Mouse (Mus musculus) intestine, embryonic 16.5 days (tissue): ENCODE results near the gene Serpina7. TPM values are rescaled to one million over a fixed set of nuclear protein-coding genes. Genes with fewer than 3 reads are reported as not detected.

Experiments used
- ATAC-seq: fragments of 200-750 bp; cut with Nextera tagmentation; 2 replicates; pipeline ENCODE4 v1.8.0; 2017; ENCODE audit warnings: moderate TSS enrichment, moderate library complexity
- H3K27ac ChIP-seq: fragments of 300-500 bp; sonication (generic); 2 replicates; pipeline ENCODE4 v1.5.1; 2014; ENCODE audit warnings: mild to moderate bottlenecking, low read length
- H3K27me3 ChIP-seq: fragments of 300-500 bp; sonication (generic); replicated peaks from 2 replicates; pipeline ENCODE4 v1.6.1; 2014; ENCODE audit warnings: low read length, control low read depth, mixed read lengths; ENCODE audit not compliant: control insufficient read depth, insufficient read depth
- H3K36me3 ChIP-seq: fragments of 300-500 bp; sonication (generic); 2 replicates; pipeline ENCODE4 v1.6.1; 2014; ENCODE audit warnings: low read length, control low read depth; ENCODE audit not compliant: control insufficient read depth, insufficient read depth
- H3K4me1 ChIP-seq: fragments of 300-500 bp; sonication (generic); 2 replicates; pipeline ENCODE4 v1.6.1; 2014; ENCODE audit warnings: low read length, control low read depth, mixed read lengths; ENCODE audit not compliant: control insufficient read depth, insufficient read depth
- H3K4me2 ChIP-seq: fragments of 300-500 bp; sonication (generic); 2 replicates; pipeline ENCODE4 v1.6.1; 2014; ENCODE audit warnings: low read depth, low read length, control low read depth
- H3K4me3 ChIP-seq: fragments of 300-500 bp; sonication (generic); 2 replicates; pipeline ENCODE4 v1.5.1; 2014; ENCODE audit warnings: mild to moderate bottlenecking, low read length
- H3K9ac ChIP-seq: fragments of 300-500 bp; sonication (generic); 2 replicates; pipeline ENCODE4 v1.6.1; 2014; ENCODE audit warnings: low read depth, low read length
- H3K9me3 ChIP-seq: fragments of 300-500 bp; sonication (generic); 2 replicates; pipeline ENCODE4 v1.6.1; 2016; ENCODE audit warnings: low read length, control low read depth; ENCODE audit not compliant: control insufficient read depth
- WGBS: fragments of 180-500 bp; shearing (Covaris S2); extraction: QIAGEN DNeasy Blood & Tissue Kit; methylation state at CpG from one replicate; pipeline ENCODE4 v1.1.7; 2014; 5-methylcytosine and 5-hydroxymethylcytosine counted together
- polyA plus RNA-seq: library from polyadenylated mRNA; unstranded; fragments of >200 nt; fragmentation: Nextera tagmentation; extraction: Ambion mirVana; gene quantifications from 2 replicates; pipeline ENCODE4 v1.2.1, GENCODE M21; 2015

Gene Serpina7
- polyA plus RNA-seq: 0.05 and 0.17 TPM in 2 replicates

- H3K4me1 ChIP-seq: no peaks in the 10 kb centered on the region
- no peak within 1 kb of the TSS for H3K4me2 ChIP-seq
- H3K27me3 ChIP-seq: no peaks in the 10 kb centered on the region
- no peak within 1 kb of the TSS for H3K4me3 ChIP-seq
- H3K27ac ChIP-seq: no peak within 1 kb of the TSS
- ATAC-seq: no peak
- H3K9me3 ChIP-seq: no peaks in the 10 kb centered on the region
- H3K9ac ChIP-seq: no peak within 1 kb of the TSS
- H3K36me3 ChIP-seq: no peaks in the 10 kb centered on the region
Observed at GRCm38 (mm10) chrX:139085077-139085476, at the start of gene Serpina7. Gene Serpina7, minus strand, starts transcription at chrX:139085236.

DNA sequence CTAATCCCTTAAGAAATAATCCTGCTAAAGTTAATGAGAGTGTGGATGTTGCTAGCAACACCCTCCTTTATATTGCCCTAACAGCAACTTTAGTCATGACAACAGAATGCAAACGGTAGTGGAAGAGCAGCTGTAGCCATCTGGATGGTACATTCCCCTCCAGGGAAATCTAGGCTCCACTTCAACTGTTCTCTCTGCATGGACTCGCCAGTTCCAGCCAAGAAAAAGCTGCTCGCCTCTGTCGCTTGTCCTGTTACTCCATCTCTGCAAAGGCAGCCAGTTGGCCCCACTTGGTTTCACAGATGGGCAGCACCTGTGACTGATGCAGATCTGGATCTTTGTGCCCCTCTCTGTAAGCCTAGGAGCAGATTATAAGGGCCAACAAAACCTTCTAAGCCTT, 49.0 kb upstream of the Serpina7 start:
- Histone ChIP-seq H3K9ac (no peak overlapping the region), H3K4me3 (no peak overlapping the region), H3K27ac (no peak overlapping the region), H3K9me3 (no peaks in the 10 kb centered on the region), H3K27me3 (no peaks in the 10 kb centered on the region), H3K4me2 (no peak overlapping the region), H3K4me1 (no peaks in the 10 kb centered on the region), H3K36me3 (no peaks in the 10 kb centered on the region)
- WGBS: 48% methylated on average over 4 of the region's 4 CpGs
- no peak for ATAC-seq

- no peaks in the 10 kb centered on the region for H3K36me3 ChIP-seq
- no peak overlapping the region for H3K9ac ChIP-seq
- no peaks in the 10 kb centered on the region for H3K4me1 ChIP-seq
- no peak for ATAC-seq
- H3K4me3 ChIP-seq: no peak overlapping the region
- no peak overlapping the region for H3K27ac ChIP-seq
- 63% methylated on average over 1 of the region's 1 CpGs for WGBS
- no peaks in the 10 kb centered on the region for H3K9me3 ChIP-seq
- H3K4me2 ChIP-seq: no peak overlapping the region
- H3K27me3 ChIP-seq: no peaks in the 10 kb centered on the region
Observed at GRCm38 (mm10) chrX:139097197-139097596, 12.2 kb upstream of the Serpina7 start.

- Histone ChIP-seq H3K4me3 (no peak within 1 kb of the TSS), H3K4me2 (no peak within 1 kb of the TSS), H3K36me3 (no peaks in the 10 kb centered on the region), H3K9me3 (no peaks in the 10 kb centered on the region), H3K4me1 (no peaks in the 10 kb centered on the region), H3K27ac (no peak within 1 kb of the TSS), H3K9ac (no peak within 1 kb of the TSS), H3K27me3 (no peaks in the 10 kb centered on the region)
- WGBS: 100% methylated on average over 1 of the region's 1 CpGs
- ATAC-seq: no peak
Observed at GRCm38 (mm10) chrX:139085943-139086342, 907 bp upstream of the Serpina7 start, which contains the start of gene 4930513O06Rik. Gene 4930513O06Rik, plus strand, starts transcription at chrX:139086243.

DNA sequence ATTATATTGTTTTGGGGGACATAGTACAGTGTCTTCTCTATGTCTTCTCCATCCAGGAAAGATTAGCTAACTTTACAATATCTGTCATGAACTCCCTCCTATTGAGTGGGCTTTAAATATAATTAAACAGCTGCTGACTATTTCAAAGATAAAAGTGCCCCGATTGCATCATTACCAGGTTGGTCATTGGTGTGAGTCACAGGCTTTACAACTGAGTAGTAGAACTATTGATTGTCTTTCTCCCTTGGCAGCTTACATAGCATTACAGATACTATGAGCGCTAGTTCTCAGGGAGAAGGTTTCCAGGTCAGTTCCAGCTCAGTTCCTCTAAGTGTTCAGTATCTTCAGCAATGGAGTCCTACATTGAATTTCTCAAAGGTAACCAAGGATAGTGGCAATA, 6.5 kb downstream of the Serpina7 start:
- H3K4me2 ChIP-seq: no peak overlapping the region
- 83% methylated on average over 2 of the region's 2 CpGs for WGBS
- H3K36me3 ChIP-seq: no peaks in the 10 kb centered on the region
- no peak overlapping the region for H3K4me3 ChIP-seq
- no peaks in the 10 kb centered on the region for H3K9me3 ChIP-seq
- H3K4me1 ChIP-seq: no peaks in the 10 kb centered on the region
- no peak for ATAC-seq
- no peaks in the 10 kb centered on the region for H3K27me3 ChIP-seq
- H3K9ac ChIP-seq: no peak overlapping the region
- H3K27ac ChIP-seq: no peak overlapping the region

- Histone ChIP-seq H3K4me1 (no peaks in the 10 kb centered on the region), H3K9me3 (no peaks in the 10 kb centered on the region), H3K4me2 (no peak overlapping the region), H3K9ac (no peak overlapping the region), H3K4me3 (no peak overlapping the region), H3K27me3 (no peaks in the 10 kb centered on the region), H3K27ac (no peak overlapping the region), H3K36me3 (no peaks in the 10 kb centered on the region)
- no peak for ATAC-seq
- WGBS: 86% methylated on average over 5 of the region's 5 CpGs
Observed at GRCm38 (mm10) chrX:139064078-139064477, 21.0 kb downstream of the Serpina7 start.

GRCm38 (mm10) chrX:139053149-139053548, 31.9 kb downstream of the Serpina7 start:
- Histone ChIP-seq H3K27me3 (no peaks in the 10 kb centered on the region), H3K4me1 (no peaks in the 10 kb centered on the region), H3K4me2 (no peak overlapping the region), H3K36me3 (no peaks in the 10 kb centered on the region), H3K9me3 (no peaks in the 10 kb centered on the region), H3K27ac (no peak overlapping the region), H3K4me3 (no peak overlapping the region), H3K9ac (no peak overlapping the region)
- 57% methylated on average over 1 of the region's 1 CpGs for WGBS
- no peak for ATAC-seq

DNA sequence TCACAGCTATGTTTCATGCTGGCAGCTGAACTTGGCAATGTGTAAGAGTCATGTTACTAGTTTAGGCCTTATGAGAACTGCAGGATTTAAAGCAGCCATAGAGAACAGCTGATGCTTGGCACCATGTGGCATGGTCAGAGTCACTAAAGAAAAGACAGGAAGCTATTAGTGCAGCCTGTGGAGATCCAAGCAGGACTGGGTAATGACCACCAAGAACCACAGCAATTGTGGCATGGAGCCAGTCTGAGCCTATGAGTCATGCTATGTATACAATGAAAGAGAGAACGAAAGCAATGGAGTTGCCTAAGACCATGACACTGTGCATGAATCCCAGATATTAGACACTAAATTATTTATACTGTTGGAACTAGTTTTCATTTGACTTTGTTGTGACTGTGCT, 33.1 kb downstream of the Serpina7 start:
- no peak overlapping the region for H3K27ac ChIP-seq
- no peaks in the 10 kb centered on the region for H3K9me3 ChIP-seq
- no peak overlapping the region for H3K4me3 ChIP-seq
- WGBS: 39% methylated on average over 1 of the region's 1 CpGs
- H3K4me2 ChIP-seq: no peak overlapping the region
- no peaks in the 10 kb centered on the region for H3K4me1 ChIP-seq
- H3K27me3 ChIP-seq: no peaks in the 10 kb centered on the region
- no peak for ATAC-seq
- no peaks in the 10 kb centered on the region for H3K36me3 ChIP-seq
- no peak overlapping the region for H3K9ac ChIP-seq

GRCm38 (mm10) chrX:139041148-139041547, 43.9 kb downstream of the Serpina7 start:
- H3K4me3 ChIP-seq: no peak overlapping the region
- WGBS: 87% methylated on average over 1 of the region's 1 CpGs
- no peaks in the 10 kb centered on the region for H3K4me1 ChIP-seq
- ATAC-seq: no peak
- H3K4me2 ChIP-seq: no peak overlapping the region
- H3K9me3 ChIP-seq: no peaks in the 10 kb centered on the region
- no peaks in the 10 kb centered on the region for H3K27me3 ChIP-seq
- no peak overlapping the region for H3K9ac ChIP-seq
- H3K36me3 ChIP-seq: no peaks in the 10 kb centered on the region
- no peak overlapping the region for H3K27ac ChIP-seq

DNA sequence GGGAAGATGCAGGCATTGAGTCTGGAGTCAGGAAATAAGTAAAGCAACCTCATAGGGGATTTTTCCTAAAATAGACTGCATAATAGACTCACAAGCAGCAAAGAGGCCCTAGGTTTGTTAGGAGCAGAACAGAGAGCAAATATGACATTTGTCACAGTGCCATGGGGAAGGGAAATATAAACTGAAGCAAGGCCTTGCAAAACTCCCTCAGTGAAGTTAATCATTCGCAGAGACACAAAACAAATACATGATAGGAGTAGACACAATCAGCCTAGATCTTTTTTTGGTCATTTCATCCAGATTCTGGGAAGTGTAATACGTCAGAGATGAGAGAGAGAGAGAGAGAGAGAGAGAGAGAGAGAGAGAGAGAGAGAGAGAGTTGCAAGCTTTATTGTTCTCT, 45.7 kb downstream of the Serpina7 start:
- Histone ChIP-seq H3K4me2 (no peak overlapping the region), H3K4me3 (no peak overlapping the region), H3K27me3 (no peaks in the 10 kb centered on the region), H3K27ac (no peak overlapping the region), H3K9me3 (no peaks in the 10 kb centered on the region), H3K36me3 (no peaks in the 10 kb centered on the region), H3K9ac (no peak overlapping the region), H3K4me1 (no peaks in the 10 kb centered on the region)
- WGBS: 54% methylated on average over 2 of the region's 2 CpGs
- no peak for ATAC-seq
